Mouse (Mus musculus) forelimb bud, embryonic 11.5 days (tissue): ENCODE results near the gene Atp8a2.
"Not testable (repeated sequence)": the region's sequence is repeated elsewhere in the genome, so short reads cannot be mapped to it uniquely, and the experiment has no call there.

Experiments
- DNase-seq: peaks from one replicate; pipeline ENCODE4 v3.0.0-alpha.2; 2012; ENCODE audit warnings: low read depth, low spot score

Gene Atp8a2

GRCm38 (mm10) chr14:60026647-60027046, 170.3 kb downstream of the Atp8a2 start:
- DNase-seq = no peak

DNA sequence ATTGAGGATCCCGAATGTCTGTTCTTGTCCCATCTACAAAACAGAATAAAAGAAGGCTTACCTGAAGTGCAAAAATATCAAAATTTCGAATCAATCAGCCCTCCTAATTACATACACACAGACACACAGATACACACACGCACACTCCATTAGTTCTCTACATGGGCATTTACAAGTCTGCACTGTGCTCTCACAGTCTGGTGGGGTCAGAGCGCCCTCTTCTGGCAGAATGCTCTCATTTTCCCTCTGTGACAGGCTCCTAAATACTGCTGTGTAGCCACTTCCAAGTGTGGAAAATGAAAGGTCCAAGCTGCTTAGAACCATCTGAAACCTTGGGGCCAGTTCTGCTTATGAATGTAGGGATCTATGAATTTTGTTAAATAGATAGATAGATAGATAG, 181.1 kb downstream of the Atp8a2 start:
- DNase-seq = peak; percentile 83

DNA sequence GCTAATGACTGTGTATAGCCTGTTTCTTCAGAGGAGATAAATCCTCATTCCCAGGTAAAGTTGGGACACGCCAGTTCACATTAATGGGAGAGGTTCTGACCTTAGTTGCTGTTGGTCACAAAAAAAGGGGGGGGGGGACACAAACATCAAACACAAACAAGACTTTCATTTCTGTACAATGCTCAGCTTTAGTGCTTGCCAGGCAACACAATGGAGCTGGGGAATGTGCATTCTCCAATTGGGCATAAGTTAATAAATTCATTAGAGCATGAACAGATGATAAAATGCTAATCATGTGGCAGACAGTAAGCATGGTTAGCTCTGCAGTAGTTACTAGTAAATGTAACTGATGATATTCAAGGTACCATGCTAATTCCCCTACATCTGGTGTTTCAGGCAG, 195.2 kb downstream of the Atp8a2 start:
- no peak for DNase-seq

DNA sequence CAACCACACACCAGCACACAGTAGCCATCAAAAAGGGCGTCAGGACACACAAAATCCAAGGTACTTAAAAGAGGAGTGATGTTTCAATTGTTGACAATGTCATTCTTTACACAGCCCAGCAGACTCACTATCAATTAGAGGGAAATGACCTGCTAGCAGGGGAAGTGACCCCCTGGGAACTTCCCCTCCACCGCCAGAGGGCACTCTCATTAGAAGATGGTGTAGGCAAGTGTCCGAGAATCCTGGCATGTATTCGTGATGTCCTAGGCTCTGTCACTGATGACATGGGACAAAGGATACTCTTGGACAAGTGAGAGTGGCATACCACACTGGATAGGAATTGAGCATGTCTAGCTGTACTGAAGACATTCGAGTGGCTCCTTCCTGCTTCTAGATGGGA, 208.1 kb downstream of the Atp8a2 start:
- no peak for DNase-seq

DNA sequence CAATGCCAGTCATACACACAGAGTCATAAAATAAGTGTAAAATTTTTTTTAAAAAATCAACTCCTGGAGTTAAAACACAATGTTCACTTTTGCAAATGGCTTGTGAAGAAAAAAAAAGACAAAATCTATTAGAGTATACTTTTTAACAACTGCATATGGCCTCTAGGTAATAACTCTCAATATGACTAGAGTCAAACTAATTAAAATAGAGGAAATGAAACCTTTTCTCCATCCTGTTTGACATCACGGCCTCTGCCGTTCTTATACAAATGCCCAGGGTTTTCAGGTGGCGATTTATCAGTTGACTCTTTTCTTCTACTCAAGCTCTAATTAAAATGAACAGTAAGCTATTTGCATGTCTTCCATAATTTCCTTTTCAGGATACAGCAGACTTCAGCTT, 209.0 kb downstream of the Atp8a2 start:
- DNase-seq = no peak

DNA sequence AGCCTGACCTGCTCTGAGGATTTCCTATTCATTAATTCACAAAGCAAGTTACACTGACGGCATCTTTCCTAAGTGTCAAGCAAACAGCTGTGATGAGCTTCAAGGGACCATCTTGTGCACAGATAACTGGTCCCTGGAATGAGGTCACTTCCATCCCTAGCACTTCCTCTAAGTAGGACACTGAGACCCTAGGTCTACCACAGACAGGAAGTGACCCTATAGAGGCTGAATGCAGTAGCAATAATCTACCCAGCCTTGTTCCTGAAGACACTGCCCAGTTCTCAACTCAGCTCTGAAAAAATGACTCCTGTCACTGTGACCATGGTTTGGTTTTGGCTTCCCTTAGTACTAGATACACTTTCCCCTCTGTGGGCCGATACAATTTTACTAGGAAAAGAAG, 219.0 kb downstream of the Atp8a2 start:
- DNase-seq = no peak

GRCm38 (mm10) chr14:59971221-59971730, 225.7 kb downstream of the Atp8a2 start:
- DNase-seq = no peak

DNA sequence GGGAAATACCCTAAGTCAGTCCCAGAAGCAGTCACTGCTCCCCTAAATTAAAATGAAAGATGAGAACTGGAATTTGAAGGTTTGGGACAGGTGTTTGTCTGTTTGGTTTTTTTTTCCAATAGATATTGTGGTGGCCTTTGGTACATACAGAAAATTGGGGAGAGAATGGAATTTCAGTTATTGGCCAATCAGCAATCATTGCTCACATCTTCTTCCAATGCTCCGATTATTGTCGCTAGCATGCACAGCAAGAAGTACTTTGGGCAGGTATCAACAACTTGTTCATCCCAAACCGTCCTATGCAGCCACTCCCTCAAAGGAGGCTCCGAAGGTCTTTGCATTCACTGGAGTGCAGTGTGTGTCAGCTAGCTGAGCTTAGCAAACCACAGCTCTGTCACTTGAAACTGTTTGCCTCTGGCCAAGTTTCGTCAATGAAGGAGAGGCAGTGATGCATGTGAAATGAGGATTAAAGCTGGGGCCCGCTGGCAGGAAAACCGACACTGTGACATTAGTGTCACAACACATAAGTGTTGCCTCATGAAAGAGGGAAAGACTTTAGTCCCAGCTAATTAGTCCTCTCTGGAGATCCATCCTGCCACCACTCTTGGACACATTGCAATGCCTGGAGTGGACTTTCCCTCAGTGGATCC, 227.4 kb downstream of the Atp8a2 start:
- no peak for DNase-seq

- DNase-seq = no peak
Measured at GRCm38 (mm10) chr14:59967847-59968550, 229.0 kb downstream of the Atp8a2 start.

DNA sequence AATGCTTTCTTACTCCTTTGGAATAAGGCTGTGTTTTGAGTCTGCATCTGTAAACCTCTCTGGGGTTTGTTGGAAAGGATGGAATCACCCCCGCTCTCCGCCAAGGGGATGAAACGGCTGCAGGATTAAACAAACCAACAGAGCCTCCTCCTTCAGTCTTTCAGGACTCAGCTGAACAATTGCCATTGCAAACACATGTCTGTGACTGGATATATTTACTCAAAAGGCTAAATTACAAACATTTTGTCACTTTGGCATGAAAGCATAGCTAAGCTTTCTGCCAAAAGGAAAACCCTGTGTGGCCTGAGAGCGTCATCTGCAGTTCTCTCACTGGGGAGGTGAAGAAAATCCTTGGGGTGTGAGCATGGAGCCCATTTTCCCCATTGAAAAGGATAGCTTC, 230.0 kb downstream of the Atp8a2 start:
- no peak for DNase-seq

DNA sequence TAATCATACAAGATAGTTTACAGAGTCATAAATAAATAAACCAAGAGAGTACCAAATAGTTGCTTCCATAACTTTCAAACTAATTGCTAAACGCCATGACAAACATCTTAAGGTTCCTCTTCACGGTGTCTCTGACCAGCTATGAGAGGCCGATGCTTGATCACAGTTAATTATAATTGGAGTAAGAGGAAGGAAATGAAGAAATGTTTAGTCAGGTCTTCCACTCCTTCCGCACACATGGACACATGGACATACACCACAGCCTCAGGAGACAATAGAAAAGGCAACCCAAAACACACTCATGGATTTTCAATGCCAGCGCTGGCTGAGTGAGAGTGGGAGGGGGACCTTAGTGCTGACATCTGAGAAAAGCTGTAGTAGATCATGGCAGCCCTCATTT, 232.4 kb downstream of the Atp8a2 start:
- DNase-seq = no peak

GRCm38 (mm10) chr14:59960961-59961360, 236.0 kb downstream of the Atp8a2 start:
- no peak for DNase-seq

DNA sequence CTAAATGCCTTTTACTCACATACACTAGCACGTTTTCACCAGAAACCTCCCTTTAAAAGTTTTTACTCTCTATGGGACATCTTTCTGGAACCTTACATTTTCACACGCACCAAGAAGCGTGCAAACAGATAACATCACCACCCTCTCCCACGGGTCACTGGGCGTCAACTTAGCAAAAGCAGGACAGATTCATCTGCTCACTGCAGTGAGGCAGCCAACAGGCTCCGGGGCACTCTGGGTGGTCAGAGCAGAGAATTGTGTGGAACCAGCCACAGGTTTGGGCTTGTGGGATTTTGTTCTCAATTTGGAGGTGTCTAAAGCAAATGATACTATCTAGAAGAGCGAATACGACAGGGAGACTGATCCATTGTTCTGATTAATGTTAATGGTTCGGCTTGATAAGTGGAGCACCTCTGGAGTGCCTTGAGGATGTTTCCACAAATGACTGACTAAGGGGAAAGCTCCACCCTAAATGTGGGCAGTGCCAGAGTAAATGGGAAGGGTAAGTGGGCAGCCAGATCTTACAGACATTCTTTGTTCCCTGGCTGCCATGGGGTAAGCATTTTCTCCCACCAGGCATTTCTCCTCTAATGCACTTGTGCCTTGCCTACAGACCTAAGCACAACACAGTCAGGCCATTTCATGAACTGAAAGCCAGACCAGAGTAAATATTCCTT, 236.6 kb downstream of the Atp8a2 start:
- no peak for DNase-seq

- no peak for DNase-seq
Measured at GRCm38 (mm10) chr14:59959723-59960122, 237.3 kb downstream of the Atp8a2 start.

- no peak for DNase-seq
Measured at GRCm38 (mm10) chr14:59949983-59950382, 247.0 kb downstream of the Atp8a2 start.

- peak; percentile 81 for DNase-seq
Measured at GRCm38 (mm10) chr14:59942864-59943611, 253.9 kb downstream of the Atp8a2 start.

- DNase-seq = no peak
Measured at GRCm38 (mm10) chr14:59942199-59942598, 254.8 kb downstream of the Atp8a2 start.

GRCm38 (mm10) chr14:59932355-59932754, 264.6 kb downstream of the Atp8a2 start:
- peak; percentile 62 for DNase-seq

DNA sequence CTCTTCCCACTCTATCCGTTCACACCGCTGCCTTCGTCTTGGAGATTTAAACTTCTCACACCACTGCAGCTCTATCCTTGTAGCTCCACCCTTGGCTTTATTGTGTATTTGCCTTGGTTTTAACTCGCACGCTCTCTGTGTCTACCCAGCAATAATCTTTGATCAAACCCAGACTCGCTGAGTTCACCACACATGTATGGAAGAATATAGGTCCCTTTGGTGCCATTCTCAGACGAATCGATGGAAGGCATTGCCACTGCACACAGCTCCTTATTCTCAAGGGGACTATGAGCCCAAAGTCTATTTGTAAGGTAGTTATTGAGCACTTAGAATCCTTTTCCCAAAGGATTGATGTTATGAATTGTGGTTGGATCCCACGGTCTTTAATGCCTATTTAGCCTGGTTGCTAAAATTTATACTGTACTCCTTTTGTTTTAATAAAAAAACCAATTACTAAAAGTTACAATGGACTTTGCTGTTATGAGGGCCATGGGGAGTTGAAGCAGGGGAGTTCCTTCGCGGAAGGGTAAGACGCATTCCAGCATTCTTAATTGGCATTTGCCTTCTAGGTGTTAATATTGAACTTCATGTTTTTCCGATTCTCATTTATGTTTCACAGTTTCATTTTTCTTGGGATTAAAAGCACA, 265.4 kb downstream of the Atp8a2 start:
- no peak for DNase-seq

DNA sequence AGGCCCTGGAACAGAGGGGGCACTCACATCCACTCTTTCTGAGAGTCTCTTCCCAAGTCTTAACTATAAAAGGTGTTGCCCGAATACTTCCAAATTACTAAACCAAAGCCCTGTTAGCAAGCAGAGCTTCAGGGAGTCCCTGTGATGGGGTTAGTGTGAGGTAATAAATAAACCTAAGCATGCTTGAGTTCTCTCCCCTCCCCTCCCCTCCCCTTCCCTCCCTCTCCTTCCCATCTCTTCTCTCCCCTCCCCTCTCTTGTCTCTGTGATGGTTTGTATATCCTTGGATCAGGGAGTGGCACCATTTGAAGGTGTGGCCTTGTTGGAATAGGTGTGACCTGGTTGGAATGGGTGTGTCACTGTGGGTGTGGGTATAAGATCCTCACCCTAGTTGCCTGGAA, 267.8 kb downstream of the Atp8a2 start:
- not testable (repeated sequence) for DNase-seq

DNA sequence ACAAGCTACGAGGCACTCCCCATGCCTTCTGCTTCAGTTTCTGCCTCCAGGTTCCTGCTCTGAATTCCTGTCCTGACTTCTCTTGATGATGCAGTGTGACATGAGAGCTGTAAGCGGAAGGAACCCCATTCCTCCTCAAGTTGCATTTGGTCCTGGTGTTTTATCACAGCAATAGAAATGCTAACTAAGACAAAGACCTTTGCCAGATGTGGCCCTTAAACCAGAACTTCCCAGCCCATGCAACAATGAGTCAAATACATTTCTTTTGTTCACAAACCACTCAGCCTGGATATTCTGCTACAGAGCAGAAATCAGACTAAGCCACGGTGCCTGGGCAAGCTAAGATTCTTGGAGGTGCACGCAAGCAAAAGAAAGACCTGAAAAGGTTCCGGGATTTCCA, 268.2 kb downstream of the Atp8a2 start:
- DNase-seq = no peak
